Mouse (Mus musculus) hindbrain, embryonic 16.5 days (tissue): Measurements from ENCODE around the gene Poln. TPM values are rescaled to one million over a fixed set of nuclear protein-coding genes. Genes with fewer than 3 reads are reported as not detected.

Source experiments
- ATAC-seq: fragments of 200-750 bp; cut with Nextera tagmentation; 2 replicates; pipeline ENCODE4 v1.8.0; 2017; ENCODE audit warnings: moderate TSS enrichment, moderate library complexity
- H3K27ac ChIP-seq: fragments of 300-500 bp; sonication (generic); 2 replicates; pipeline ENCODE4 v1.5.1; 2014; ENCODE audit warnings: low read depth, mild to moderate bottlenecking, control low read depth, low read length, moderate library complexity
- H3K27me3 ChIP-seq: fragments of 300-500 bp; sonication (generic); replicated peaks from 2 replicates; pipeline ENCODE4 v1.6.1; 2014; ENCODE audit warnings: low read length; ENCODE audit not compliant: control insufficient read depth, insufficient read depth
- H3K36me3 ChIP-seq: fragments of 300-500 bp; sonication (generic); 2 replicates; pipeline ENCODE4 v1.6.1; 2014; ENCODE audit warnings: mild to moderate bottlenecking, low read length, moderate library complexity, mixed read lengths; ENCODE audit not compliant: control insufficient read depth, insufficient read depth
- H3K4me1 ChIP-seq: fragments of 300-500 bp; sonication (generic); 2 replicates; pipeline ENCODE4 v1.6.1; 2014; ENCODE audit warnings: low read depth, low read length; ENCODE audit not compliant: control insufficient read depth, insufficient read depth
- H3K4me2 ChIP-seq: fragments of 300-500 bp; sonication (generic); 2 replicates; pipeline ENCODE4 v1.6.1; 2014; ENCODE audit warnings: mild to moderate bottlenecking, low read length, control low read depth, moderate library complexity
- H3K4me3 ChIP-seq: fragments of 300-500 bp; sonication (generic); 2 replicates; pipeline ENCODE4 v1.5.1; 2014; ENCODE audit warnings: mild to moderate bottlenecking, low read length, control low read depth, moderate library complexity
- H3K9ac ChIP-seq: fragments of 300-500 bp; sonication (generic); 2 replicates; pipeline ENCODE4 v1.6.1; 2014; ENCODE audit warnings: low read depth, mild to moderate bottlenecking, control low read depth, low read length, moderate library complexity
- H3K9me3 ChIP-seq: fragments of 300-500 bp; sonication (generic); 2 replicates; pipeline ENCODE4 v1.6.1; 2014; ENCODE audit warnings: mild to moderate bottlenecking, low read length, moderate library complexity; ENCODE audit not compliant: control insufficient read depth
- WGBS: fragments of 180-500 bp; shearing (Covaris S2); extraction: QIAGEN DNeasy Blood & Tissue Kit; methylation state at CpG from one replicate; pipeline ENCODE4 v1.1.7; 2014; 5-methylcytosine and 5-hydroxymethylcytosine counted together
- polyA plus RNA-seq: library from polyadenylated mRNA; unstranded; fragments of >200 nt; fragmentation: Nextera tagmentation; extraction: Ambion mirVana; gene quantifications from 2 replicates; pipeline ENCODE4 v1.2.1, GENCODE M21; 2015

Gene Poln
- polyA plus RNA-seq, 1 experiment from 2014 or later, result 0.20 TPM

- peaks cover 7% of the 10 kb centered on the region for H3K4me1 ChIP-seq
- no peak overlapping the region for H3K27ac ChIP-seq
- 82% methylated on average over 4 of the region's 4 CpGs for WGBS
- H3K36me3 ChIP-seq, result no peaks in the 10 kb centered on the region
- no peaks in the 10 kb centered on the region for H3K27me3 ChIP-seq
- ATAC-seq, result no peak
- no peak overlapping the region for H3K4me2 ChIP-seq
- no peaks in the 10 kb centered on the region for H3K9me3 ChIP-seq
- no peak overlapping the region for H3K4me3 ChIP-seq
- H3K9ac ChIP-seq, result no peak overlapping the region
Measured at GRCm38 (mm10) chr5:34167857-34168256, 1.4 kb downstream of the Poln start.

- Histone ChIP-seq H3K36me3 (no peaks in the 10 kb centered on the region), H3K9me3 (no peaks in the 10 kb centered on the region), H3K27ac (no peak overlapping the region), H3K4me1 (peaks cover 7% of the 10 kb centered on the region), H3K27me3 (no peaks in the 10 kb centered on the region), H3K9ac (no peak overlapping the region), H3K4me2 (no peak overlapping the region; the same call in 1 of the 2 replicates), H3K4me3 (no peak overlapping the region)
- 85% methylated on average over 4 of the region's 4 CpGs for WGBS
- no peak for ATAC-seq
Measured at GRCm38 (mm10) chr5:34165793-34166192, 3.5 kb downstream of the Poln start.

GRCm38 (mm10) chr5:34148476-34148875 lies 20.8 kb downstream of the Poln start:
- ATAC-seq, result no peak
- H3K9me3 ChIP-seq, result no peaks in the 10 kb centered on the region

GRCm38 (mm10) chr5:34147554-34147953 lies 21.7 kb downstream of the Poln start:
- Histone ChIP-seq H3K9ac (no peak overlapping the region), H3K4me3 (no peak overlapping the region), H3K4me1 (no peaks in the 10 kb centered on the region), H3K27ac (no peak overlapping the region), H3K36me3 (no peaks in the 10 kb centered on the region), H3K9me3 (no peaks in the 10 kb centered on the region), H3K4me2 (no peak overlapping the region), H3K27me3 (no peaks in the 10 kb centered on the region)
- ATAC-seq, result no peak
- WGBS, result 94% methylated on average over 3 of the region's 3 CpGs

More at GRCm38 (mm10) chr5:34148476-34148875, 20.8 kb downstream of the Poln start:
- H3K4me1 ChIP-seq, result no peaks in the 10 kb centered on the region
- H3K27ac ChIP-seq, result no peak overlapping the region
- no peaks in the 10 kb centered on the region for H3K36me3 ChIP-seq
- H3K9ac ChIP-seq, result no peak overlapping the region
- H3K4me2 ChIP-seq, result no peak overlapping the region
- H3K27me3 ChIP-seq, result no peaks in the 10 kb centered on the region
- H3K4me3 ChIP-seq, result no peak overlapping the region

GRCm38 (mm10) chr5:34139751-34140150 lies 29.5 kb downstream of the Poln start:
- no peaks in the 10 kb centered on the region for H3K36me3 ChIP-seq
- no peak overlapping the region for H3K4me3 ChIP-seq
- no peak overlapping the region for H3K9ac ChIP-seq
- no peaks in the 10 kb centered on the region for H3K4me1 ChIP-seq
- ATAC-seq, result no peak
- no peak overlapping the region for H3K27ac ChIP-seq
- H3K4me2 ChIP-seq, result no peak overlapping the region
- WGBS, result 7% methylated on average over 1 of the region's 1 CpGs
- H3K27me3 ChIP-seq, result no peaks in the 10 kb centered on the region
- no peaks in the 10 kb centered on the region for H3K9me3 ChIP-seq

GRCm38 (mm10) chr5:34132731-34133130 lies 36.5 kb downstream of the Poln start:
- no peak overlapping the region for H3K4me3 ChIP-seq
- no peaks in the 10 kb centered on the region for H3K9me3 ChIP-seq
- no peak overlapping the region for H3K27ac ChIP-seq
- no peaks in the 10 kb centered on the region for H3K27me3 ChIP-seq
- H3K4me2 ChIP-seq, result no peak overlapping the region
- H3K4me1 ChIP-seq, result no peaks in the 10 kb centered on the region
- no peaks in the 10 kb centered on the region for H3K36me3 ChIP-seq
- H3K9ac ChIP-seq, result no peak overlapping the region
- no peak for ATAC-seq
- 85% methylated on average over 2 of the region's 2 CpGs for WGBS

- Histone ChIP-seq H3K4me1 (no peaks in the 10 kb centered on the region), H3K4me3 (no peak overlapping the region), H3K9ac (no peak overlapping the region), H3K4me2 (no peak overlapping the region), H3K36me3 (no peaks in the 10 kb centered on the region), H3K27me3 (no peaks in the 10 kb centered on the region), H3K9me3 (no peaks in the 10 kb centered on the region), H3K27ac (no peak overlapping the region)
- 27% methylated on average over 1 of the region's 1 CpGs for WGBS
- no peak for ATAC-seq
Measured at GRCm38 (mm10) chr5:34124131-34124530, 45.1 kb downstream of the Poln start.

GRCm38 (mm10) chr5:34119121-34119856 lies 50.0 kb downstream of the Poln start:
- H3K36me3 ChIP-seq, result no peaks in the 10 kb centered on the region
- WGBS, result 78% methylated on average over 3 of the region's 3 CpGs

GRCm38 (mm10) chr5:34105681-34106080 lies 63.6 kb downstream of the Poln start:
- Histone ChIP-seq H3K4me1 (no peaks in the 10 kb centered on the region), H3K4me3 (no peak overlapping the region), H3K36me3 (no peaks in the 10 kb centered on the region), H3K9me3 (no peaks in the 10 kb centered on the region), H3K27ac (no peak overlapping the region), H3K27me3 (no peaks in the 10 kb centered on the region), H3K4me2 (no peak overlapping the region), H3K9ac (no peak overlapping the region)
- WGBS, result 73% methylated on average over 1 of the region's 1 CpGs
- no peak for ATAC-seq

More at GRCm38 (mm10) chr5:34119121-34119856, 50.0 kb downstream of the Poln start:
- H3K4me1 ChIP-seq, result no peaks in the 10 kb centered on the region
- no peak overlapping the region for H3K4me3 ChIP-seq
- ATAC-seq, result no peak
- no peak overlapping the region for H3K4me2 ChIP-seq
- no peak overlapping the region for H3K9ac ChIP-seq
- no peaks in the 10 kb centered on the region for H3K27me3 ChIP-seq
- no peaks in the 10 kb centered on the region for H3K9me3 ChIP-seq
- no peak overlapping the region for H3K27ac ChIP-seq
